Mouse (Mus musculus): ENCODE results near the gene Slc25a11. TPM values are rescaled to one million over a fixed set of nuclear protein-coding genes. Genes with fewer than 3 reads are reported as not detected.

Gene Slc25a11
- 132 and 162 TPM in 2 replicates for polyA plus RNA-seq (2012; rRNA removed)

- peak; percentile 96 for DNase-seq
- peak within 1 kb of the TSS; percentile 66 for H3K4me3 ChIP-seq (ENCODE audit: control insufficient read depth, insufficient read depth, low read length)
- H3K36me3 ChIP-seq (ENCODE audit: control insufficient read depth, insufficient read depth, low read length): peaks cover 33% of the 10 kb centered on the region
- under 1% methylated on average over 63 of the region's 63 CpGs for WGBS
- peak; percentile 66; the same call in 1 of the 2 replicates for TF ChIP-seq CTCF (IDR thresholded peaks at IDR 0.05; ENCODE audit: borderline replicate concordance, control insufficient read depth, extremely low read depth, insufficient read depth, low read length, poor library complexity)
- peak; percentile 91 for TF ChIP-seq POLR2A (IDR thresholded peaks at IDR 0.05; ENCODE audit: control insufficient read depth, extremely low read depth, insufficient read depth, low read length, poor library complexity)
- H3K4me1 ChIP-seq (replicated peaks; ENCODE audit: control insufficient read depth, insufficient read depth, low read length): peaks cover 39% of the 10 kb centered on the region
- H3K27ac ChIP-seq (ENCODE audit: control insufficient read depth, insufficient read depth, low read length): peak within 1 kb of the TSS; percentile 97
- H3K27me3 ChIP-seq (ENCODE audit: control insufficient read depth, insufficient read depth, low read length): no peaks in the 10 kb centered on the region
Observed at GRCm38 (mm10) chr11:70646691-70647650, at the start of gene Slc25a11, which contains the start of gene Rnf167. Slc25a11 (minus strand) TSS chr11:70647479. Rnf167 (plus strand) TSS chr11:70647235.

GRCm38 (mm10) chr11:70693504-70693903 lies 46.2 kb upstream of the Slc25a11 start:
- WGBS: 35% methylated on average over 3 of the region's 3 CpGs
- Histone ChIP-seq H3K4me1 (replicated peaks; ENCODE audit: control insufficient read depth, insufficient read depth, low read length) (peaks cover 1% of the 10 kb centered on the region), H3K27ac (ENCODE audit: control insufficient read depth, insufficient read depth, low read length) (no peak overlapping the region), H3K4me3 (ENCODE audit: control insufficient read depth, insufficient read depth, low read length) (no peak overlapping the region), H3K36me3 (ENCODE audit: control insufficient read depth, insufficient read depth, low read length) (no peaks in the 10 kb centered on the region), H3K27me3 (ENCODE audit: control insufficient read depth, insufficient read depth, low read length) (no peaks in the 10 kb centered on the region)
- no peak for DNase-seq
- no peak for TF ChIP-seq CTCF (IDR thresholded peaks at IDR 0.05; ENCODE audit: borderline replicate concordance, control insufficient read depth, extremely low read depth, insufficient read depth, low read length, poor library complexity)
- TF ChIP-seq POLR2A (IDR thresholded peaks at IDR 0.05; ENCODE audit: control insufficient read depth, extremely low read depth, insufficient read depth, low read length, poor library complexity): no peak

GRCm38 (mm10) chr11:70689578-70689977 lies 42.3 kb upstream of the Slc25a11 start:
- Histone ChIP-seq H3K27me3 (ENCODE audit: control insufficient read depth, insufficient read depth, low read length) (no peaks in the 10 kb centered on the region), H3K4me3 (ENCODE audit: control insufficient read depth, insufficient read depth, low read length) (no peak overlapping the region), H3K4me1 (replicated peaks; ENCODE audit: control insufficient read depth, insufficient read depth, low read length) (peaks cover 10% of the 10 kb centered on the region), H3K27ac (ENCODE audit: control insufficient read depth, insufficient read depth, low read length) (no peak overlapping the region), H3K36me3 (ENCODE audit: control insufficient read depth, insufficient read depth, low read length) (no peaks in the 10 kb centered on the region)
- no peak for TF ChIP-seq POLR2A (IDR thresholded peaks at IDR 0.05; ENCODE audit: control insufficient read depth, extremely low read depth, insufficient read depth, low read length, poor library complexity)
- TF ChIP-seq CTCF (IDR thresholded peaks at IDR 0.05; ENCODE audit: borderline replicate concordance, control insufficient read depth, extremely low read depth, insufficient read depth, low read length, poor library complexity): no peak
- no peak for DNase-seq
- WGBS: 84% methylated on average over 4 of the region's 4 CpGs

GRCm38 (mm10) chr11:70688372-70688771 lies 41.1 kb upstream of the Slc25a11 start:
- no peak for DNase-seq
- TF ChIP-seq POLR2A (IDR thresholded peaks at IDR 0.05; ENCODE audit: control insufficient read depth, extremely low read depth, insufficient read depth, low read length, poor library complexity) (no peak), CTCF (IDR thresholded peaks at IDR 0.05; ENCODE audit: borderline replicate concordance, control insufficient read depth, extremely low read depth, insufficient read depth, low read length, poor library complexity) (no peak)
- Histone ChIP-seq H3K36me3 (ENCODE audit: control insufficient read depth, insufficient read depth, low read length) (0 out of 2 replicates have a peak, but pooled peaks cover 3% of the 10 kb centered on the region), H3K4me3 (ENCODE audit: control insufficient read depth, insufficient read depth, low read length) (peak overlapping the region; percentile 77), H3K27ac (ENCODE audit: control insufficient read depth, insufficient read depth, low read length) (no peak overlapping the region), H3K4me1 (replicated peaks; ENCODE audit: control insufficient read depth, insufficient read depth, low read length) (peaks cover 10% of the 10 kb centered on the region), H3K27me3 (ENCODE audit: control insufficient read depth, insufficient read depth, low read length) (no peaks in the 10 kb centered on the region)
- WGBS: 54% methylated on average over 8 of the region's 8 CpGs

- Histone ChIP-seq H3K27ac (ENCODE audit: control insufficient read depth, insufficient read depth, low read length) (peak within 1 kb of the TSS; percentile 13; the same call in 1 of the 2 replicates), H3K27me3 (ENCODE audit: control insufficient read depth, insufficient read depth, low read length) (no peaks in the 10 kb centered on the region), H3K4me3 (ENCODE audit: control insufficient read depth, insufficient read depth, low read length) (peak within 1 kb of the TSS; percentile 77), H3K4me1 (replicated peaks; ENCODE audit: control insufficient read depth, insufficient read depth, low read length) (peaks cover 10% of the 10 kb centered on the region), H3K36me3 (ENCODE audit: control insufficient read depth, insufficient read depth, low read length) (0 out of 2 replicates have a peak, but pooled peaks cover 3% of the 10 kb centered on the region)
- WGBS: under 1% methylated on average over 55 of the region's 55 CpGs
- peak; percentile 92 for TF ChIP-seq CTCF (IDR thresholded peaks at IDR 0.05; ENCODE audit: borderline replicate concordance, control insufficient read depth, extremely low read depth, insufficient read depth, low read length, poor library complexity)
- TF ChIP-seq POLR2A (IDR thresholded peaks at IDR 0.05; ENCODE audit: control insufficient read depth, extremely low read depth, insufficient read depth, low read length, poor library complexity): peak; percentile 59
- peak; percentile 89 for DNase-seq
Observed at GRCm38 (mm10) chr11:70687601-70688199, 40.4 kb upstream of the Slc25a11 start, which contains the start of gene Camta2. Camta2 (minus strand) TSS chr11:70688105.

Data from thymus, adult 2 months (tissue).